Mouse (Mus musculus) stomach, embryonic 15.5 days (tissue): ENCODE measurements at regions not wholly inside any gene's neighbourhood (a gene's known extent, or its start where the extent isn't known, plus 50 kb on each side); places are given as distances from the start of the nearest gene placed in this dataset.
A peak's percentile ranks its signal among the peaks of the same experiment; 100 is the strongest.
"Not testable (repeated sequence)": the region's sequence is repeated elsewhere in the genome, so short reads cannot be mapped to it uniquely, and the experiment has no call there.

Experiments used
- ATAC-seq: fragments of 200-750 bp; cut with Nextera tagmentation; 2 replicates; pipeline ENCODE4 v1.8.0; 2017; ENCODE audit warnings: low read depth, moderate number of reproducible peaks, moderate TSS enrichment; ENCODE audit not compliant: insufficient read depth, low FRiP score
- H3K27ac ChIP-seq: fragments of 300-500 bp; sonication (generic); 2 replicates; pipeline ENCODE4 v1.5.1; 2015; ENCODE audit warnings: mild to moderate bottlenecking, inconsistent platforms
- H3K27me3 ChIP-seq: fragments of 300-500 bp; sonication (generic); replicated peaks from 2 replicates; pipeline ENCODE4 v1.6.1; 2015; ENCODE audit warnings: inconsistent platforms
- H3K36me3 ChIP-seq: fragments of 300-500 bp; sonication (generic); 2 replicates; pipeline ENCODE4 v1.6.1; 2015; ENCODE audit warnings: inconsistent platforms
- H3K4me1 ChIP-seq: fragments of 300-500 bp; sonication (generic); 2 replicates; pipeline ENCODE4 v1.6.1; 2015; ENCODE audit warnings: inconsistent platforms
- H3K4me2 ChIP-seq: fragments of 300-500 bp; sonication (generic); 2 replicates; pipeline ENCODE4 v1.6.1; 2015; ENCODE audit warnings: mild to moderate bottlenecking, inconsistent platforms
- H3K4me3 ChIP-seq: fragments of 300-500 bp; sonication (generic); replicated peaks from 2 replicates; pipeline ENCODE4 v1.5.1; 2015; ENCODE audit warnings: inconsistent platforms
- H3K9ac ChIP-seq: fragments of 300-500 bp; sonication (generic); 2 replicates; pipeline ENCODE4 v1.6.1; 2015; ENCODE audit warnings: inconsistent platforms
- H3K9me3 ChIP-seq: fragments of 300-500 bp; sonication (generic); 2 replicates; pipeline ENCODE4 v1.6.1; 2016; ENCODE audit warnings: inconsistent platforms
- WGBS: fragments of 180-500 bp; shearing (Covaris S2); methylation state at CpG from one replicate; pipeline ENCODE4 v1.1.7; 2015; 5-methylcytosine and 5-hydroxymethylcytosine counted together

DNA sequence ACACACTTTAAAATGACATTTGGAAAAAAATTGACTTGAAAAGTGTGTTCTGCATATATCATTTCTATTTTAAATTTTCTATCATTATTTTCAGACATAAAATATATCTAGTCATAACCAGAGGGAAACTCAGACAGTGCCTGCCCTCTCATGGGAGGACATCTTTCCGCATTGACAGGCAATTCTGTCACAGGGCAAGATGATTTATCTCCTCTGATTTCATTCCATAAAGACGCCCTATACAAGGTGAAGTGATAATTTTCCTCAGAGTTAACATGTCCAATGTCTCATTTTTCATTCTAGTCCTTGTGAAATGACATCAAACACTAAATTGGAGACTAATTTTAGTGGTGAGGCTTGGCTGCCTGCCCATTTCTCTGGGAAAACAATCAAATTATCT lies 643.6 kb downstream of the Brinp3 start:
- H3K36me3 ChIP-seq: no peaks in the 10 kb centered on the region
- WGBS: 55% methylated on average over 2 of the region's 2 CpGs
- ATAC-seq: no peak
- no peak overlapping the region for H3K27ac ChIP-seq
- no peak overlapping the region for H3K4me3 ChIP-seq
- no peaks in the 10 kb centered on the region for H3K4me1 ChIP-seq
- no peak overlapping the region for H3K9ac ChIP-seq
- H3K4me2 ChIP-seq: no peak overlapping the region
- H3K9me3 ChIP-seq: no peaks in the 10 kb centered on the region
- no peaks in the 10 kb centered on the region for H3K27me3 ChIP-seq

- H3K27me3 ChIP-seq: no peaks in the 10 kb centered on the region
- no peak overlapping the region for H3K4me3 ChIP-seq
- no peaks in the 10 kb centered on the region for H3K36me3 ChIP-seq
- no peaks in the 10 kb centered on the region for H3K4me1 ChIP-seq
- H3K9ac ChIP-seq: no peak overlapping the region
- no peak overlapping the region for H3K27ac ChIP-seq
- no peak for ATAC-seq
- WGBS: 66% methylated on average over 1 of the region's 1 CpGs
- H3K4me2 ChIP-seq: no peak overlapping the region
- H3K9me3 ChIP-seq: no peaks in the 10 kb centered on the region
These were observed 680.8 kb downstream of the Brinp3 start for GRCm38 (mm10) chr1:147175350-147175749.

GRCm38 (mm10) chr1:147186799-147187198 lies 692.2 kb downstream of the Brinp3 start:
- Histone ChIP-seq H3K9ac (no peak overlapping the region), H3K27me3 (no peaks in the 10 kb centered on the region), H3K27ac (no peak overlapping the region), H3K4me2 (no peak overlapping the region), H3K36me3 (no peaks in the 10 kb centered on the region), H3K4me1 (no peaks in the 10 kb centered on the region), H3K9me3 (no peaks in the 10 kb centered on the region), H3K4me3 (no peak overlapping the region)
- no peak for ATAC-seq
- WGBS: 70% methylated on average over 1 of the region's 1 CpGs

DNA sequence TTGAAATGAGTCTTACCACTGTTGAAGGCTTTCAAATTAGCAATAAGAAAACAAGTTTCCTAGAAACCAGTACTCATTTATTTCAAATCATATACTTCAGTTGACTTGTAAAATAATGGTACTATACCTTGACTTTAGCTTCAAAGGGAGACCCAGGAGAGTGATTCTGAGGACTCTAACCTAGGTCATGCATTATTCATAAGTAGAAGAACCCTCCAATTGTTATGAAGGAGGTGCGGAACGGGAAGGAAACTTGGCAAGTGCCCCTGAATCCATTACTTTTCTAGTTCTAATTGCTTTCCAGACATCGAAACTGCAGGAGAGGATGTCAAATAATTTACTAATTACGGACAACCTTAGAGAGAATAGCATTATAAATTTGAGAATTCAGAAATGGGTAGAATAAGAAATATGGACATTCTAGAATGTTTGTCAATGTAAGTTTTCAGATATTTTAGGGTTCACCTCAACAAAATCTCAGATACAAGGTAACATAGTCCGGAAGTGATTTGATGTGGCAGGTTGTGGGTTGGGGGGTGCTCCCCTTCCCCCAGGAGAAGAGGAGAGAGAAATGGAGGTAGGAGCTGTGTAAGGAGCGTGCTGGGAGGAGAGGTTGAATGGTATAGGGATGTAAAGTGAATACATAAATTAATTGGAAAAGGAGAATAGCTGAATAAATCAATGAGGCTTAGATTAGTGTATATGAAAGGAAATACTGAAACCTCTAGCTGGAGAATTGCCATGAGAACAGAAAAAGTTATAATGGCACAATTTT lies 692.9 kb downstream of the Brinp3 start:
- ATAC-seq: no peak
- Histone ChIP-seq H3K27ac (no peak overlapping the region), H3K4me3 (no peak overlapping the region), H3K4me2 (no peak overlapping the region), H3K36me3 (no peaks in the 10 kb centered on the region), H3K4me1 (no peaks in the 10 kb centered on the region), H3K27me3 (no peaks in the 10 kb centered on the region), H3K9me3 (no peaks in the 10 kb centered on the region), H3K9ac (no peak overlapping the region)
- WGBS: 76% methylated on average over 6 of the region's 6 CpGs

DNA sequence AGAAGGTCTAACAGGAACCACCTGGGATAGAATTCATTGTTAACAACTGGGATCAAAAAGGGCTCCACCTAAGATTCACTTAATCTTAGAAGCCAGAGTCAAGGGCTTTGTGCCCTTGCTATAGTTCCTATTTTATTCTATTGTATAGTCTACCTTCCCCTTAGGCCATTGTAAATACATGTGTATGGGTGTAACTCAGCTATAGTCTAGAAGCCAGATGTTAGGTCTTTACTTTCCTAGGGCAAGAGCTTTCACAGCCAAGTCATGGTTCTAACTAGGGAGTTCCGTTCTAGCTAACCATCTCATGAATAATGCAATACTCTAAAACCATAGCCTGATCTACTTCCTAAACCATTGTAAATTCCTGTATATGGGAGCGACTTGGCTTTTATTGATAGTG lies 705.4 kb downstream of the Brinp3 start:
- H3K27ac ChIP-seq, H3K36me3 ChIP-seq, H3K4me3 ChIP-seq, H3K4me2 ChIP-seq, H3K9me3 ChIP-seq, ATAC-seq, H3K27me3 ChIP-seq, H3K4me1 ChIP-seq, H3K9ac ChIP-seq: not testable (repeated sequence)
- 88% methylated on average over 2 of the region's 2 CpGs for WGBS

DNA sequence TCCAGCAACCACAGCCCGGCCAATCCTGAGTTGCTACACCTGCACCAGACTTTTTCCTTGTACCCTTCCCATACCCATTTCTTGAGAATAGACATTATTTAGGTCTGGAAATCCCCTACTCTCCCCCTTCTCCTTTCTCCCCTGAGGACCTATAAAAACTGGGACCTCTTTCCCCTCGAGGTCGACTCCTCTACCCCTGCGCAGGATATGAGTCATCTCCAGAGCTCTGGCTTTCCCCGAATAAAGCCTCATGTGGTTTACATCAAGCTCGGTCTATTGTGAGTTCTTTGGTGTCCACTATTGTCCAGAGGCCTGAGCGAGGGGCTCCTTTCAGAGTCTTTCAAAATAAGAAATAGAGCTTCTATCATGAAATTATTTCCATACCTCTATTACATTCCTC lies 720.3 kb downstream of the Brinp3 start:
- not testable (repeated sequence) for H3K4me3 ChIP-seq, ATAC-seq, H3K36me3 ChIP-seq, H3K27ac ChIP-seq, H3K9me3 ChIP-seq, H3K4me2 ChIP-seq, H3K4me1 ChIP-seq, H3K27me3 ChIP-seq, H3K9ac ChIP-seq
- WGBS: 69% methylated on average over 7 of the region's 7 CpGs

DNA sequence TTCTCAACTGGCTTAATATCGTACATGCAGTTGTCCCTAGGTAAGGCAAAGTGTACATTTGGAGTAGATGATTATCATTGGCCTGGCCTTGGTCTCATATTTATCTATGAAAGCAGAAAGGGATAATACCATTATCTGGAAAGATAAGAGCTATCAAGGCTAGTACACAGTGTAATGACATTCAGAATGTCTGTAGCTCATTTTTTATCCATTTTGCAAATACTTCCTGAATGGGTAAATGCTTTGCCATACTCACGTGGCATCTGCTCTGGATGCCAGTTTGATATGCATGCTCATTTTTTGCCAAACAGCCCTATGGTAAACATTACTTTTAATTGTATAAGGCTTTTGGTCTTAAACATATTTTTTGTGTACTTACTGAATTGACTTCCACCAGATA lies 723.4 kb downstream of the Brinp3 start:
- H3K27ac ChIP-seq: no peak overlapping the region
- ATAC-seq: peak; percentile 31; the same call in 1 of the 2 replicates
- H3K4me2 ChIP-seq: no peak overlapping the region
- no peaks in the 10 kb centered on the region for H3K9me3 ChIP-seq
- H3K36me3 ChIP-seq: no peaks in the 10 kb centered on the region
- no peak overlapping the region for H3K9ac ChIP-seq
- no peaks in the 10 kb centered on the region for H3K27me3 ChIP-seq
- 43% methylated on average over 2 of the region's 2 CpGs for WGBS
- no peak overlapping the region for H3K4me3 ChIP-seq
- no peaks in the 10 kb centered on the region for H3K4me1 ChIP-seq

DNA sequence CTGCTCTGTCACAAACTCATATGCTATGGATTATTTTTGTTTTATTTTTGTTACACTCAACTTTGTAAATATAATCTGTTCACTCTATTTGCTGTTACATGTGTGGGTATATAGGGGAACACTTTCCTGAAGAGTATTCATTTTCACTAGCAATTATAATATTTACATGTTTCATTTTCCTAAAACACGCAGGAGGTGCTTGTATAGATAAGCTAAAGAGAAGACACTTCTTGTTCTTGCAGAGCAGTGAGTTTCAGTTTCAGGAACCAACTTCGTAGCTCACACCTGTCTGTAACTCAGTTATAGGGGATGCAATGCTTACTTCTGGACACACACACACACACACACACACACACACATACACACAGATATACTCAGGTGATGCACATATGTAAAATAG lies 724.9 kb downstream of the Brinp3 start:
- H3K9me3 ChIP-seq: no peaks in the 10 kb centered on the region
- no peaks in the 10 kb centered on the region for H3K36me3 ChIP-seq
- no peak for ATAC-seq
- no peak overlapping the region for H3K9ac ChIP-seq
- no peaks in the 10 kb centered on the region for H3K27me3 ChIP-seq
- WGBS: 76% methylated on average over 2 of the region's 2 CpGs
- no peaks in the 10 kb centered on the region for H3K4me1 ChIP-seq
- no peak overlapping the region for H3K4me2 ChIP-seq
- no peak overlapping the region for H3K4me3 ChIP-seq
- no peak overlapping the region for H3K27ac ChIP-seq

GRCm38 (mm10) chr1:147223232-147223925 lies 728.8 kb downstream of the Brinp3 start:
- no peak for ATAC-seq
- Histone ChIP-seq H3K27me3 (no peaks in the 10 kb centered on the region), H3K4me3 (no peak overlapping the region), H3K9me3 (no peaks in the 10 kb centered on the region), H3K4me2 (no peak overlapping the region), H3K4me1 (no peaks in the 10 kb centered on the region), H3K36me3 (no peaks in the 10 kb centered on the region), H3K27ac (no peak overlapping the region), H3K9ac (no peak overlapping the region)
- WGBS: 70% methylated on average over 3 of the region's 3 CpGs

- Histone ChIP-seq H3K27ac (no peak overlapping the region), H3K4me1 (no peaks in the 10 kb centered on the region), H3K9me3 (no peaks in the 10 kb centered on the region), H3K9ac (no peak overlapping the region), H3K4me2 (no peak overlapping the region), H3K4me3 (no peak overlapping the region), H3K27me3 (no peaks in the 10 kb centered on the region), H3K36me3 (no peaks in the 10 kb centered on the region)
- ATAC-seq: no peak
- WGBS: 66% methylated on average over 3 of the region's 3 CpGs
These were observed 743.0 kb downstream of the Brinp3 start for GRCm38 (mm10) chr1:147237565-147237964.

DNA sequence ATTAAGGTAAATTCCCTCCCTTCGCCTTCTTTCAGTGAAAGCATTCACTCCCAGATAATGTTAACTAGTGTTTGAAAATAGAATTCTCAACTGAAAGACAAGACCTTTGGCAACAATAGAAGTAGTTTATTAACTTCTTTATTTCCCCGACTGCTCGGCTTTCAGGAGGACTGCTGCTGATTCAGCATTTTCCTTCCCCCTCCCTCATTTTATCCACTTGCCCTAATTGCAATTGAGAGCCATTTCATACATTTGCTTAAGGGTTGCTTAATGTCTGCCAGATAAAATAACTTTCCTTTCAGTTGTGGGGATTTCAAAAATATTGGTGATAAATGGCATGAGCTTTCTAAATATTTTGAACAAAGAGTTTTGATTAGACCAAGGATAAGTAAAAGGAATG lies 744.5 kb downstream of the Brinp3 start:
- Histone ChIP-seq H3K9me3 (no peaks in the 10 kb centered on the region), H3K4me2 (no peak overlapping the region), H3K4me1 (no peaks in the 10 kb centered on the region), H3K9ac (no peak overlapping the region), H3K27me3 (no peaks in the 10 kb centered on the region), H3K36me3 (no peaks in the 10 kb centered on the region), H3K4me3 (no peak overlapping the region), H3K27ac (no peak overlapping the region)
- WGBS: 79% methylated on average over 3 of the region's 3 CpGs
- no peak for ATAC-seq

GRCm38 (mm10) chr1:147273324-147273723 lies 778.8 kb downstream of the Brinp3 start:
- Histone ChIP-seq H3K4me1 (no peaks in the 10 kb centered on the region), H3K9ac (no peak overlapping the region), H3K9me3 (no peaks in the 10 kb centered on the region), H3K27ac (no peak overlapping the region), H3K4me2 (no peak overlapping the region), H3K4me3 (no peak overlapping the region), H3K27me3 (no peaks in the 10 kb centered on the region), H3K36me3 (no peaks in the 10 kb centered on the region)
- WGBS: 87% methylated on average over 1 of the region's 1 CpGs
- ATAC-seq: no peak
